Mouse (Mus musculus) neural tube, embryonic 13.5 days (tissue): ENCODE data around the gene Atn1. TPM values are rescaled to one million over a fixed set of nuclear protein-coding genes. Genes with fewer than 3 reads are reported as not detected.
A peak's percentile ranks its signal among the peaks of the same experiment; 100 is the strongest.

Experiments
- ATAC-seq: fragments of 200-750 bp; cut with Nextera tagmentation; 2 replicates; pipeline ENCODE4 v1.8.0; 2017; ENCODE audit warnings: low read depth, mild to moderate bottlenecking, moderate TSS enrichment, moderate library complexity
- H3K27ac ChIP-seq: fragments of 300-500 bp; sonication (generic); replicated peaks from 2 replicates; pipeline ENCODE4 v1.5.1; 2015; ENCODE audit warnings: moderate library complexity, mild to moderate bottlenecking, inconsistent platforms
- H3K27me3 ChIP-seq: fragments of 300-500 bp; sonication (generic); 2 replicates; pipeline ENCODE4 v1.6.1; 2015; ENCODE audit warnings: mild to moderate bottlenecking, inconsistent platforms
- H3K36me3 ChIP-seq: fragments of 300-500 bp; sonication (generic); 2 replicates; pipeline ENCODE4 v1.6.1; 2015; ENCODE audit warnings: mild to moderate bottlenecking, inconsistent platforms
- H3K4me1 ChIP-seq: fragments of 300-500 bp; sonication (generic); replicated peaks from 2 replicates; pipeline ENCODE4 v1.6.1; 2015; ENCODE audit warnings: inconsistent platforms
- H3K4me2 ChIP-seq: fragments of 300-500 bp; sonication (generic); 2 replicates; pipeline ENCODE4 v1.6.1; 2015; ENCODE audit warnings: inconsistent platforms, mild to moderate bottlenecking, moderate library complexity
- H3K4me3 ChIP-seq: fragments of 300-500 bp; sonication (generic); 2 replicates; pipeline ENCODE4 v1.5.1; 2015; ENCODE audit warnings: mild to moderate bottlenecking, inconsistent platforms
- H3K9ac ChIP-seq: fragments of 300-500 bp; sonication (generic); 2 replicates; pipeline ENCODE4 v1.6.1; 2015; ENCODE audit warnings: moderate library complexity, mild to moderate bottlenecking, inconsistent platforms
- H3K9me3 ChIP-seq: fragments of 300-500 bp; sonication (generic); 2 replicates; pipeline ENCODE4 v1.6.1; 2016; ENCODE audit warnings: inconsistent platforms
- WGBS: fragments of 180-500 bp; shearing (Covaris S2); methylation state at CpG from one replicate; pipeline ENCODE4 v1.1.7; 2015; 5-methylcytosine and 5-hydroxymethylcytosine counted together
- polyA plus RNA-seq: library from polyadenylated mRNA; unstranded; fragments of >200 nt; fragmentation: Nextera tagmentation; extraction: Ambion mirVana; gene quantifications from 2 replicates; pipeline ENCODE4 v1.2.1, GENCODE M21; 2015

Gene Atn1
- polyA plus RNA-seq, 1 experiment from 2014 or later: 21.0 TPM

GRCm38 (mm10) chr6:124717968-124718367 lies 38.4 kb downstream of the Atn1 start:
- Histone ChIP-seq H3K4me2 (no peak overlapping the region), H3K9me3 (no peaks in the 10 kb centered on the region), H3K9ac (no peak overlapping the region), H3K4me3 (no peak overlapping the region), H3K27ac (no peak overlapping the region), H3K27me3 (no peaks in the 10 kb centered on the region), H3K4me1 (peaks cover 11% of the 10 kb centered on the region), H3K36me3 (peaks cover 41% of the 10 kb centered on the region)
- no peak for ATAC-seq
- WGBS: 85% methylated on average over 13 of the region's 13 CpGs

DNA sequence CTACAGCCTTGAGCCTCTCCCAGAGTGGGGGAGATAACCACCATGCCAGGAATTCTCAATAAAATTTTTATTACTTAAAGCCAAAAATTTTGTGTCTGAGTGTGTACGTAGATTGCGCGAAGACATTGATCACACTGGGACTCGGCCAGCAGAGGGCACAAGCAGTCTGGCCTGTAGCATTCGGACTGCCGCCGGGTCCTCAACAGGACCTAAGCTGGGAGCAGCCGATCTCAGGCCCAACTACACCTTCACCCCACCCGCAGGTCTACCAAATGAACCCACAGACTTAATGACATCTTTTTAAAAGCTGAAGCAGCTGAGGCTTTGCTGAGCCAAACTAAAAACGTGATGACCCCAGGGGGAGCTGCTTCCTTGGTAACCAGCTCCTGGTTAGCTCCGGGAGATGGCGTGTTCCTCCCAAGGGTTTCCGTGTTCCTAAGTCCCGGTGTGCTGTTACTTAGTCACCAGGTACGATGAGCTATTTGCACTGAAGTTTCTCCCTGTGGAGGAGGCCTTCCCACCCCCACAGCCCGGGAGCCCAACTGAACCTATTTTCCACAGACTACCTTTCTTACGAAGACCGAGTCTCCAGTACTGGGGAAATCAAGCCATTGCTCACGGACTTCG lies 39.3 kb downstream of the Atn1 start:
- Histone ChIP-seq H3K27ac (no peak overlapping the region), H3K4me2 (no peak overlapping the region), H3K27me3 (no peaks in the 10 kb centered on the region), H3K36me3 (peaks cover 41% of the 10 kb centered on the region), H3K9me3 (no peaks in the 10 kb centered on the region), H3K4me3 (no peak overlapping the region), H3K9ac (no peak overlapping the region), H3K4me1 (peaks cover 16% of the 10 kb centered on the region)
- no peak for ATAC-seq
- WGBS: 72% methylated on average over 20 of the region's 20 CpGs

DNA sequence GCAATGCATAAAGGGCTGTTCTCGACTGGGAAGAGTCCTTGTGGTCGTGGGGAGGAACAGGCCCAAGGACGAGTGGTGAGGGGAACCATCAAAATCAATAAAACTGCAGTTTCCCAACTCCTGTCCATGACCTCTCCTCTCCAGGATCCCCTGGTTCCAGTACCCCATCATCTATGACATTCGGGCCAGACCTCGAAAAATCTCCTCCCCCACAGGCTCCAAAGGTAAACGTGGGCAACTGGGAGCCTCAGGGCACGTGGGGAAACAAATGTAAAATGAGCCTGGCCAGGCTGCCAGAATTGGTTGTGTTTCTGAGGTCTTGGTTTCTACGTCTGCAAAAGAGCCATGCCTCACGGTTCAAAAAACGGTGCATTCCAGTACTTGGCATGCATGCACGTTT lies 43.4 kb downstream of the Atn1 start:
- no peak for ATAC-seq
- H3K36me3 ChIP-seq: peaks cover 48% of the 10 kb centered on the region
- WGBS: 21% methylated on average over 11 of the region's 11 CpGs
- peak overlapping the region; percentile 95 for H3K9ac ChIP-seq
- H3K27ac ChIP-seq: peak overlapping the region; percentile 84; the same call in 1 of the 2 replicates
- peaks cover 39% of the 10 kb centered on the region for H3K4me1 ChIP-seq
- H3K27me3 ChIP-seq: no peaks in the 10 kb centered on the region
- H3K9me3 ChIP-seq: no peaks in the 10 kb centered on the region
- H3K4me2 ChIP-seq: peak overlapping the region; percentile 94
- peak overlapping the region; percentile 99 for H3K4me3 ChIP-seq

- peak; percentile 97 for ATAC-seq
- Histone ChIP-seq H3K27me3 (no peaks in the 10 kb centered on the region), H3K4me2 (peak within 1 kb of the TSS; percentile 94), H3K4me1 (peaks cover 39% of the 10 kb centered on the region), H3K4me3 (peak within 1 kb of the TSS; percentile 99), H3K27ac (peak within 1 kb of the TSS; percentile 84), H3K36me3 (peaks cover 46% of the 10 kb centered on the region), H3K9ac (peak within 1 kb of the TSS; percentile 95), H3K9me3 (no peaks in the 10 kb centered on the region)
- under 1% methylated on average over 76 of the region's 76 CpGs for WGBS
Observed at GRCm38 (mm10) chr6:124711824-124712782, 44.2 kb downstream of the Atn1 start, which contains the start of the genes Emg1 and Phb2. Emg1 (minus strand) TSS chr6:124712178. Phb2 (plus strand) TSS chr6:124712336.

DNA sequence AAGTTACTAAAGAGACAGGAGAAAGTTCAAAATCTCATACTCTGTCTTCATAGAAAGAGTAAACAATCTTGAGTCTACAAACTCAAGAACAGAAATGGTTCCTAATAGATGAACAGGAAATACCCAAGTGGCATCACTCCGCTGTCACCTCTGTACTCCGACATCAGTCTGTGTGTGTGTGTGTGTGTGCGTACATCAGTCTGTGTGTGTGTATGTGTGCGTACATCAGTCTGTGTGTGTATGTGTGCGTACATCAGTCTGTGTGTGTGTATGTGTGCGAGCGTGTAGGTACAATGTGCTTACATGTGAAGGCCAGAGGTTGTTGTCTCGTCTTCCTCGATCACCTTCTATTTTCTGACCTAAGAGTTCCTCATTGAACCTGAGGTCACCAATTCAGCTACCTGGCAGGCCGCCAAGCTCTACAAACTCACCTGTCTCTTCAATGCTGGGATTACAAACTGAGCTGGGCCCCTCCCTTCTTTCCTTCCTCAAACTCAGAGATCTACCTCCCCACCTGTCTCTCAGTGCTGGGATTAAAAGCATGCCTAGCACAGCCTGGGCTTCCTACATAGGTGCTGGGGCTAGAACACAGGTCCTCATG lies 47.9 kb downstream of the Atn1 start:
- no peak for ATAC-seq
- peaks cover 50% of the 10 kb centered on the region for H3K36me3 ChIP-seq
- H3K4me2 ChIP-seq: no peak overlapping the region
- no peak overlapping the region for H3K27ac ChIP-seq
- 93% methylated on average over 10 of the region's 10 CpGs for WGBS
- H3K4me3 ChIP-seq: no peak overlapping the region
- peaks cover 32% of the 10 kb centered on the region for H3K4me1 ChIP-seq
- H3K9ac ChIP-seq: no peak overlapping the region
- H3K27me3 ChIP-seq: no peaks in the 10 kb centered on the region
- no peaks in the 10 kb centered on the region for H3K9me3 ChIP-seq

- Histone ChIP-seq H3K9me3 (no peaks in the 10 kb centered on the region), H3K4me1 (peaks cover 20% of the 10 kb centered on the region), H3K4me3 (no peak overlapping the region), H3K27me3 (no peaks in the 10 kb centered on the region), H3K9ac (no peak overlapping the region), H3K36me3 (peaks cover 72% of the 10 kb centered on the region), H3K4me2 (no peak overlapping the region), H3K27ac (no peak overlapping the region)
- no peak for ATAC-seq
- 90% methylated on average over 5 of the region's 5 CpGs for WGBS
Observed at GRCm38 (mm10) chr6:124706061-124706627, 50.2 kb downstream of the Atn1 start.

GRCm38 (mm10) chr6:124704417-124704816 lies 51.9 kb downstream of the Atn1 start:
- no peak overlapping the region for H3K4me3 ChIP-seq
- no peaks in the 10 kb centered on the region for H3K27me3 ChIP-seq
- peaks cover 85% of the 10 kb centered on the region for H3K36me3 ChIP-seq
- H3K27ac ChIP-seq: no peak overlapping the region
- peaks cover 3% of the 10 kb centered on the region; the same call in 1 of the 2 replicates for H3K4me1 ChIP-seq
- H3K9ac ChIP-seq: no peak overlapping the region
- WGBS: 97% methylated on average over 2 of the region's 2 CpGs
- H3K4me2 ChIP-seq: no peak overlapping the region
- no peaks in the 10 kb centered on the region for H3K9me3 ChIP-seq
- no peak for ATAC-seq

GRCm38 (mm10) chr6:124703789-124704188 lies 52.5 kb downstream of the Atn1 start:
- Histone ChIP-seq H3K4me1 (no peaks in the 10 kb centered on the region), H3K27me3 (no peaks in the 10 kb centered on the region), H3K36me3 (peaks cover 92% of the 10 kb centered on the region), H3K4me2 (no peak overlapping the region), H3K4me3 (no peak overlapping the region), H3K9ac (no peak overlapping the region), H3K27ac (no peak overlapping the region), H3K9me3 (no peaks in the 10 kb centered on the region)
- no peak for ATAC-seq
- WGBS: 85% methylated on average over 7 of the region's 7 CpGs

GRCm38 (mm10) chr6:124702784-124703103 lies 53.6 kb downstream of the Atn1 start:
- no peaks in the 10 kb centered on the region for H3K9me3 ChIP-seq
- peak; percentile 33 for ATAC-seq
- no peaks in the 10 kb centered on the region for H3K27me3 ChIP-seq
- H3K36me3 ChIP-seq: peaks cover 85% of the 10 kb centered on the region
- H3K4me3 ChIP-seq: no peak overlapping the region
- no peak overlapping the region for H3K27ac ChIP-seq
- WGBS: 59% methylated on average over 3 of the region's 3 CpGs
- H3K9ac ChIP-seq: no peak overlapping the region
- no peaks in the 10 kb centered on the region for H3K4me1 ChIP-seq
- H3K4me2 ChIP-seq: no peak overlapping the region

DNA sequence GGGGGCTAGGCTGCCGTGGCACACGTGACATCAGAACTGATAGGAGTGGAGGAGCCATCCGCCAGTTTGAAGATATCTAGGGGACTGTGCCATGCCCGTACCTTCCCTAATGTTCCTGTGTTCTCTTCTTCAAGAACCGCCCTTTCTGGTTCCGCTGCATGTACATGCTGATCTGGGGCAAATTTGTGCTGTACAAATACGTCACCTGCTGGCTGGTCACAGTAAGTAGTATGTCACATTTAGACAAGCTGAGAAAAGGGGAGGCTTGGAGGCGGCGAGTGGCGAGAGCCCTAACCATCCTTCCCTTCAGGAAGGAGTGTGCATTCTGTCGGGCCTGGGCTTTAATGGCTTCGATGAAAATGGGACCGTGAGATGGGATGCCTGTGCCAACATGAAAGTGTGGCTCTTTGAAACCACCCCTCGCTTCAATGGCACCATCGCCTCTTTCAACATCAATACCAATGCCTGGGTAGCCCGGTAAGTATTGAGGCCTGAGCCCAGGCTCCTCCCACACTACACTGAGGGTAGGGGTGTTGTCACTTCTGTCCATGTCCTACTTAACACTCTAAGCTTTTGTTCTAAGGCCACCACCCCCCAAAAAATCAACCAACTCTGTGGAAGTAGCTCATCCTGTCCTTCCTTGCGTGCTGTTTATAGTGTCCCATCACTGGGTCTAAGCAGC lies 54.1 kb downstream of the Atn1 start:
- Histone ChIP-seq H3K4me3 (no peak overlapping the region), H3K9ac (no peak overlapping the region), H3K27me3 (no peaks in the 10 kb centered on the region), H3K9me3 (no peaks in the 10 kb centered on the region), H3K27ac (no peak overlapping the region), H3K36me3 (peaks cover 81% of the 10 kb centered on the region), H3K4me1 (no peaks in the 10 kb centered on the region), H3K4me2 (no peak overlapping the region)
- 93% methylated on average over 17 of the region's 17 CpGs for WGBS
- 0 out of 2 replicates have a peak, but pooled peaks have one; percentile 7 for ATAC-seq

GRCm38 (mm10) chr6:124701338-124701737 lies 55.0 kb downstream of the Atn1 start:
- Histone ChIP-seq H3K9ac (no peak overlapping the region), H3K4me3 (no peak overlapping the region), H3K36me3 (peaks cover 74% of the 10 kb centered on the region), H3K9me3 (no peaks in the 10 kb centered on the region), H3K27me3 (no peaks in the 10 kb centered on the region), H3K4me1 (no peaks in the 10 kb centered on the region), H3K4me2 (no peak overlapping the region), H3K27ac (no peak overlapping the region)
- 81% methylated on average over 8 of the region's 8 CpGs for WGBS
- 0 out of 2 replicates have a peak, but pooled peaks have one; percentile 10 for ATAC-seq
